Mouse (Mus musculus) intestine, embryonic 14.5 days (tissue): ENCODE measurements around the gene Nf1. TPM values are rescaled to one million over a fixed set of nuclear protein-coding genes. Genes with fewer than 3 reads are reported as not detected.

Source experiments
- ATAC-seq: fragments of 200-750 bp; cut with Nextera tagmentation; replicated peaks from 2 replicates; pipeline ENCODE4 v1.8.0; 2017; ENCODE audit warnings: low read depth, moderate number of reproducible peaks, moderate TSS enrichment, moderate library complexity; ENCODE audit not compliant: low FRiP score, low TSS enrichment
- DNase-seq: peaks from one replicate; pipeline ENCODE4 v3.0.0-alpha.2; 2018; ENCODE audit warnings: low spot score
- H3K27ac ChIP-seq: fragments of 300-500 bp; sonication (generic); 2 replicates; pipeline ENCODE4 v1.5.1; 2014; ENCODE audit warnings: low read depth, mild to moderate bottlenecking, control low read depth
- H3K27me3 ChIP-seq: fragments of 300-500 bp; sonication (generic); replicated peaks from 2 replicates; pipeline ENCODE4 v1.6.1; 2014; ENCODE audit warnings: low read length, control low read depth; ENCODE audit not compliant: control insufficient read depth, insufficient read depth
- H3K36me3 ChIP-seq: fragments of 300-500 bp; sonication (generic); 2 replicates; pipeline ENCODE4 v1.6.1; 2014; ENCODE audit warnings: low read length, control low read depth; ENCODE audit not compliant: control insufficient read depth, insufficient read depth
- H3K4me1 ChIP-seq: fragments of 300-500 bp; sonication (generic); replicated peaks from 2 replicates; pipeline ENCODE4 v1.6.1; 2014; ENCODE audit warnings: low read length, control low read depth, mixed read lengths; ENCODE audit not compliant: control insufficient read depth, insufficient read depth
- H3K4me2 ChIP-seq: fragments of 300-500 bp; sonication (generic); 2 replicates; pipeline ENCODE4 v1.6.1; 2014; ENCODE audit warnings: low read length
- H3K4me3 ChIP-seq: fragments of 300-500 bp; sonication (generic); 2 replicates; pipeline ENCODE4 v1.5.1; 2014; ENCODE audit warnings: low read depth, low read length, control low read depth, mixed read lengths
- H3K9ac ChIP-seq: fragments of 300-500 bp; sonication (generic); 2 replicates; pipeline ENCODE4 v1.6.1; 2014; ENCODE audit warnings: mild to moderate bottlenecking, low read length
- H3K9me3 ChIP-seq: fragments of 300-500 bp; sonication (generic); 2 replicates; pipeline ENCODE4 v1.6.1; 2016; ENCODE audit warnings: low read length, control low read depth; ENCODE audit not compliant: control insufficient read depth
- WGBS: fragments of 180-500 bp; shearing (Covaris S2); extraction: QIAGEN DNeasy Blood & Tissue Kit; methylation state at CpG from one replicate; pipeline ENCODE4 v1.1.7; 2014; 5-methylcytosine and 5-hydroxymethylcytosine counted together
- polyA plus RNA-seq: library from polyadenylated mRNA; unstranded; fragments of >200 nt; fragmentation: Nextera tagmentation; extraction: Ambion mirVana; gene quantifications from 2 replicates; pipeline ENCODE4 v1.2.1, GENCODE M21; 2014

Gene Nf1
- polyA plus RNA-seq, 1 experiment from 2014 or later, result 10.0 TPM

GRCm38 (mm10) chr11:79624801-79625302 is 285.4 kb downstream of the Nf1 start:
- Histone ChIP-seq H3K4me1 (no peaks in the 10 kb centered on the region), H3K9ac (no peak overlapping the region), H3K27ac (no peak overlapping the region), H3K9me3 (no peaks in the 10 kb centered on the region), H3K4me2 (no peak overlapping the region), H3K27me3 (no peaks in the 10 kb centered on the region), H3K36me3 (no peaks in the 10 kb centered on the region), H3K4me3 (no peak overlapping the region)
- no peak for ATAC-seq
- peak; percentile 82 for DNase-seq
- 20% methylated on average over 4 of the region's 4 CpGs for WGBS

- Histone ChIP-seq H3K27me3 (no peaks in the 10 kb centered on the region), H3K4me3 (no peak overlapping the region), H3K27ac (no peak overlapping the region), H3K9ac (no peak overlapping the region), H3K36me3 (no peaks in the 10 kb centered on the region), H3K9me3 (no peaks in the 10 kb centered on the region), H3K4me2 (no peak overlapping the region), H3K4me1 (no peaks in the 10 kb centered on the region)
- 67% methylated on average over 3 of the region's 3 CpGs for WGBS
- DNase-seq (no peak), ATAC-seq (no peak)
Measured at GRCm38 (mm10) chr11:79628716-79629115, 289.2 kb downstream of the Nf1 start.

GRCm38 (mm10) chr11:79629752-79630374 is 290.4 kb downstream of the Nf1 start:
- no peaks in the 10 kb centered on the region for H3K4me1 ChIP-seq
- WGBS, result 83% methylated on average over 7 of the region's 7 CpGs
- H3K4me2 ChIP-seq, result no peak overlapping the region
- no peaks in the 10 kb centered on the region for H3K9me3 ChIP-seq
- H3K9ac ChIP-seq, result no peak overlapping the region
- no peaks in the 10 kb centered on the region for H3K36me3 ChIP-seq
- H3K27me3 ChIP-seq, result no peaks in the 10 kb centered on the region
- DNase-seq (no peak), ATAC-seq (no peak)
- no peak overlapping the region for H3K27ac ChIP-seq
- no peak overlapping the region for H3K4me3 ChIP-seq

GRCm38 (mm10) chr11:79630521-79630920 is 291.0 kb downstream of the Nf1 start:
- no peak overlapping the region for H3K4me2 ChIP-seq
- WGBS, result 65% methylated on average over 6 of the region's 6 CpGs
- no peaks in the 10 kb centered on the region for H3K36me3 ChIP-seq
- H3K9me3 ChIP-seq, result no peaks in the 10 kb centered on the region
- no peak overlapping the region for H3K9ac ChIP-seq
- DNase-seq, result no peak
- H3K4me3 ChIP-seq, result no peak overlapping the region
- no peaks in the 10 kb centered on the region for H3K4me1 ChIP-seq
- H3K27ac ChIP-seq, result no peak overlapping the region
- no peaks in the 10 kb centered on the region for H3K27me3 ChIP-seq
- no peak for ATAC-seq

Other genes starting within 250 kb of the Nf1 start
- 5.5 and 6.0 TPM in 2 replicates for gene Ksr1, start 193.3 kb upstream of the Nf1 start, polyA plus RNA-seq
- gene Wsb1, start 85.0 kb upstream of the Nf1 start, polyA plus RNA-seq, result 282 and 315 TPM in 2 replicates
- gene Gm9964, start 42.8 kb upstream of the Nf1 start, polyA plus RNA-seq, result not detected in 2 replicates
- gene Omg, start 164.4 kb downstream of the Nf1 start, polyA plus RNA-seq, result 0.48 and 0.66 TPM in 2 replicates
- gene Evi2b, start 184.1 kb downstream of the Nf1 start, polyA plus RNA-seq, result 0.39 and 0.56 TPM in 2 replicates
- 1.2 and 1.5 TPM in 2 replicates for gene Evi2, start 190.9 kb downstream of the Nf1 start, polyA plus RNA-seq
- 3.1 and 3.9 TPM in 2 replicates for gene Evi2a, start 190.9 kb downstream of the Nf1 start, polyA plus RNA-seq